Mouse (Mus musculus) heart, embryonic 10.5 days (tissue): ENCODE data around the gene Pttg1ip. TPM values are rescaled to one million over a fixed set of nuclear protein-coding genes. Genes with fewer than 3 reads are reported as not detected.

Source experiments
- DNase-seq: peaks from one replicate; pipeline ENCODE4 v3.0.0-alpha.2; 2017; ENCODE audit warnings: low spot score
- H3K27ac ChIP-seq: fragments of 300-500 bp; sonication (generic); 2 replicates; pipeline ENCODE4 v1.5.1; 2016; ENCODE audit warnings: mild to moderate bottlenecking
- H3K27me3 ChIP-seq: fragments of 300-500 bp; sonication (generic); 2 replicates; pipeline ENCODE4 v1.6.1; 2016; ENCODE audit warnings: mild to moderate bottlenecking; ENCODE audit not compliant: poor library complexity, insufficient read depth, severe bottlenecking
- H3K36me3 ChIP-seq: fragments of 300-500 bp; sonication (generic); 2 replicates; pipeline ENCODE4 v1.6.1; 2016; ENCODE audit warnings: mild to moderate bottlenecking, moderate library complexity
- H3K4me1 ChIP-seq: fragments of 300-500 bp; sonication (generic); 2 replicates; pipeline ENCODE4 v1.6.1; 2016; ENCODE audit warnings: mild to moderate bottlenecking
- H3K4me3 ChIP-seq: fragments of 300-500 bp; sonication (generic); 2 replicates; pipeline ENCODE4 v1.5.1; 2016; ENCODE audit warnings: mild to moderate bottlenecking, moderate library complexity
- H3K9me3 ChIP-seq: fragments of 300-500 bp; sonication (generic); 2 replicates; pipeline ENCODE4 v1.6.1; 2016; ENCODE audit warnings: mild to moderate bottlenecking, moderate library complexity
- WGBS: fragments of 180-500 bp; shearing (Covaris S2); methylation state at CpG from one replicate; pipeline ENCODE4 v1.1.7; 2016; 5-methylcytosine and 5-hydroxymethylcytosine counted together
- microRNA counts: library from miRNA; unstranded; fragments of <30 nt; microRNA quantifications from one replicate; lab custom pipeline; 2017
- microRNA-seq: library from miRNA; unstranded; fragments of <30 nt; microRNA quantifications from one replicate; pipeline ENCODE4, GENCODE M21; 2017
- polyA plus RNA-seq: library from polyadenylated mRNA; unstranded; fragments of >200 nt; fragmentation: Nextera tagmentation; extraction: Ambion mirVana; gene quantifications from 2 replicates; pipeline ENCODE4 v1.2.1, GENCODE M21; 2016

Gene Pttg1ip
- polyA plus RNA-seq, 1 experiment from 2014 or later = 94.9 TPM

DNA sequence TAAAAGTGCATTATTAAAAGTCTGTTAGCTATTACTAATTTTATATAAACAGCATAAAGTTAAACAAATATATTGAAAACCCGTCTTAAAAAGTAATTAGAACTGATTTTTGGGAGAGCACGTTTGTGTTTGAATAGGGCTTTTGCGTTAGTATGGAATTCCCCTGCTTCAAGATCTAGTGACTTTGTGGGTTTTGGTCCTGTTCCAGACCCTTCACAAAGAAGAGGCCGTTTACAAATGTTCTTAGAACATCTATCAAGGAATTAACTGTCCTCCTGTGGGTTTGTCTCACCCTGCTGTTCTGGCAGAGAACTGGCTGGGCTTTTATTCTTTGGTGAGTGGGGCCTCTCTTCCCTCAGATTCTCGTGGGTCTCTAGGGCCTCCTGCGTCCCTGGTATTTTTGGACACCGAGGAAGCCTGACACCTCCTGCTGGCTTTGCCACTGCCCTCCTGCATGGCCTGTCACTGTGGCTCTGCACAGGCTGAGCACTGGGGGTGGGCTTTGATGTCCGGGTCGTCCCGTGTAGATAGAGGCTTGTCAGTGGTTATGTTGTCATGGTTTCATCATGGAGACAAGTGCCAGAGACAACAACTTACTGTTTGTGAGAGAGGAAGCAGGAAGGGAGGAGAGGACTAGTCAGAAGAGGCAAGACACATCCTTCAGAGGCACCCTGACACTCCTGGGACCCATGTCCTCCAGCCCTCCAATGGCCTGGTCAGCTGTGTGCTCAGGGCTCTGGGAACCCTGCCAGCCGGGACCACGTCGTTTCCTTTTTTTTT is 53.1 kb downstream of the Pttg1ip start:
- Histone ChIP-seq H3K27ac (peak overlapping the region; percentile 13; the same call in 1 of the 2 replicates), H3K36me3 (peaks cover 39% of the 10 kb centered on the region), H3K27me3 (no peaks in the 10 kb centered on the region), H3K4me3 (no peak overlapping the region), H3K4me1 (peaks cover 44% of the 10 kb centered on the region), H3K9me3 (no peaks in the 10 kb centered on the region)
- peak; percentile 87 for DNase-seq
- 53% methylated on average over 13 of the region's 13 CpGs for WGBS

GRCm38 (mm10) chr10:77636234-77636922 is 54.9 kb downstream of the Pttg1ip start:
- Histone ChIP-seq H3K27ac (no peak overlapping the region), H3K9me3 (no peaks in the 10 kb centered on the region), H3K36me3 (peaks cover 50% of the 10 kb centered on the region), H3K4me3 (no peak overlapping the region), H3K27me3 (no peaks in the 10 kb centered on the region), H3K4me1 (peaks cover 44% of the 10 kb centered on the region)
- WGBS = 90% methylated on average over 7 of the region's 7 CpGs
- DNase-seq = no peak

DNA sequence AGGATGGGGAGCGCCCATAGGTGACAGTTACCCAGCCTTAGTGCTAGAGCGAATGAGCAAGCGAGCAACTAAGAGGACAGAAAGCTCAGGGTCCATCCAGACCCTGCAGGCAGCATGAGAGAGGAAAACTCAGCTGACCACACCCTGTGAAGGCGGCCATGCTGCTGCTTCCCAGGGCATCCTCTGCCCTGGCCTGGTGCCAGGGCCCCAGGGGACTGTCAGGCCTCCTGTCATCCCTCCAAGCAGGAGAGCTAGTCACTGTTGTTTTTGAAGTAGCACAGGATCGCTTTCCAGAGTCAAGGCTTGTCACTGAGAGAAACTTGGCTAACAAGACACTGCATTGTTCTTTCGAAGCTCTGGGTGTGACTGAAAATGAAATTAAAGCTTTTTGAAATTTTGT is 57.4 kb downstream of the Pttg1ip start:
- no peak for DNase-seq
- Histone ChIP-seq H3K4me3 (no peak overlapping the region), H3K36me3 (peaks cover 51% of the 10 kb centered on the region), H3K27me3 (no peaks in the 10 kb centered on the region), H3K4me1 (peaks cover 42% of the 10 kb centered on the region), H3K27ac (no peak overlapping the region), H3K9me3 (no peaks in the 10 kb centered on the region)
- WGBS = 72% methylated on average over 6 of the region's 6 CpGs

- peaks cover 9% of the 10 kb centered on the region for H3K4me1 ChIP-seq
- H3K9me3 ChIP-seq = no peaks in the 10 kb centered on the region
- peaks cover 70% of the 10 kb centered on the region for H3K36me3 ChIP-seq
- H3K27ac ChIP-seq = no peak overlapping the region
- no peak overlapping the region for H3K4me3 ChIP-seq
- H3K27me3 ChIP-seq = no peaks in the 10 kb centered on the region
- WGBS = 78% methylated on average over 7 of the region's 7 CpGs
- DNase-seq = no peak
These were observed 61.6 kb downstream of the Pttg1ip start for GRCm38 (mm10) chr10:77643160-77643559.

GRCm38 (mm10) chr10:77645571-77645970 is 64.1 kb downstream of the Pttg1ip start:
- Histone ChIP-seq H3K27ac (no peak overlapping the region), H3K9me3 (no peaks in the 10 kb centered on the region), H3K36me3 (peaks cover 63% of the 10 kb centered on the region), H3K4me1 (peaks cover 4% of the 10 kb centered on the region), H3K4me3 (no peak overlapping the region), H3K27me3 (no peaks in the 10 kb centered on the region)
- no peak for DNase-seq
- WGBS = 79% methylated on average over 5 of the region's 5 CpGs

GRCm38 (mm10) chr10:77647461-77647860 is 65.9 kb downstream of the Pttg1ip start:
- 64% methylated on average over 1 of the region's 1 CpGs for WGBS
- H3K4me1 ChIP-seq = peaks cover 4% of the 10 kb centered on the region
- H3K4me3 ChIP-seq = no peak overlapping the region
- H3K36me3 ChIP-seq = peaks cover 46% of the 10 kb centered on the region
- no peak overlapping the region for H3K27ac ChIP-seq
- H3K9me3 ChIP-seq = no peaks in the 10 kb centered on the region
- no peak for DNase-seq
- no peaks in the 10 kb centered on the region for H3K27me3 ChIP-seq

DNA sequence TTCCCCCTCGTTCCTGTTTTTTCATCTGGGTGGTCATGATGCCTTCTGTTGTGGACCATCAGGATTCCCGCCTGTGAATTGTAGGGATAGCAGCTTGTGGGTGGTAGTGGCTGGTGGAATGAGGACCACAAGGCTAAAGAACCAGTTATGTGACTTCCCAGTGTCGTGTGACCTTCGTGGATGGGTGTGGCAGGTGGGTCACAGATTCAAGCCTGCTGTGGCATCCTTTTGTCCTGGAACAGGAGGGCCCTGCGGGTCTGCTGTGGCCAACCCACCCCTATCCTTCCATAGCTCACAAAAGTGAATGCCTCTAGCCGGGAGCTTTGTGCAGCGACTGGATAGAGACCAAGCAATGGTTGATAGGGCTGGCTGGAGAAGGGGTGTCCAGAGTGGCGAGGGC is 66.4 kb downstream of the Pttg1ip start:
- no peaks in the 10 kb centered on the region for H3K9me3 ChIP-seq
- H3K36me3 ChIP-seq = peaks cover 42% of the 10 kb centered on the region
- no peak overlapping the region for H3K4me3 ChIP-seq
- no peak overlapping the region for H3K27ac ChIP-seq
- no peak for DNase-seq
- H3K27me3 ChIP-seq = no peaks in the 10 kb centered on the region
- 82% methylated on average over 8 of the region's 8 CpGs for WGBS
- H3K4me1 ChIP-seq = peaks cover 4% of the 10 kb centered on the region

MicroRNAs encoded within 50 kb of the gene (microRNA counts, 519-probe panel; counts per million panel counts)
- not detected for microRNA mmu-miR-1930 (lab: Ali Mortazavi, UCI)

Small RNAs within 50 kb of the gene (microRNA-seq; reads per million reads assigned to microRNA genes)
- 33.1 reads per million, percentile 39 among the genes with 10 or more reads in this experiment for gene Mir1930

Other genes starting within 250 kb of the Pttg1ip start
- 9.2 and 9.9 TPM in 2 replicates for gene Adarb1, start 163.4 kb upstream of the Pttg1ip start, polyA plus RNA-seq
- 30.7 and 45.6 TPM in 2 replicates for gene Fam207a, start 65.9 kb upstream of the Pttg1ip start, polyA plus RNA-seq
- 2.4 and 3.6 TPM in 2 replicates for gene Itgb2, start 51.5 kb upstream of the Pttg1ip start, polyA plus RNA-seq
- gene Sumo3, start 24.4 kb downstream of the Pttg1ip start, polyA plus RNA-seq = 235 and 306 TPM in 2 replicates
- 2.1 and 2.7 TPM in 2 replicates for gene Gm49325, start 24.5 kb downstream of the Pttg1ip start, polyA plus RNA-seq
- gene Ube2g2, start 40.6 kb downstream of the Pttg1ip start, polyA plus RNA-seq = 83.1 and 92.1 TPM in 2 replicates
- gene Tspear, start 104.8 kb downstream of the Pttg1ip start, polyA plus RNA-seq = 0.14 and 0.38 TPM in 2 replicates
- not detected in 2 replicates for gene Gm19402, start 109.0 kb downstream of the Pttg1ip start, polyA plus RNA-seq
- gene Gm9508, start 115.5 kb downstream of the Pttg1ip start, polyA plus RNA-seq = not detected in 2 replicates
- not detected in 2 replicates for gene Gm10272, start 124.9 kb downstream of the Pttg1ip start, polyA plus RNA-seq
- gene Gm10024, start 129.7 kb downstream of the Pttg1ip start, polyA plus RNA-seq = not detected in 2 replicates
- gene Gm10142, start 134.1 kb downstream of the Pttg1ip start, polyA plus RNA-seq = not detected in 2 replicates
- not detected in 2 replicates for gene Krtap12-1, start 138.9 kb downstream of the Pttg1ip start, polyA plus RNA-seq
- not detected in 2 replicates for gene Gm10100, start 144.8 kb downstream of the Pttg1ip start, polyA plus RNA-seq
- not detected in 2 replicates for gene Gm18596, start 160.9 kb downstream of the Pttg1ip start, polyA plus RNA-seq
- gene Gm9736, start 169.6 kb downstream of the Pttg1ip start, polyA plus RNA-seq = not detected in 2 replicates
- gene Gm3233, start 178.0 kb downstream of the Pttg1ip start, polyA plus RNA-seq = not detected in 2 replicates
- not detected in 2 replicates for gene Gm3238, start 189.6 kb downstream of the Pttg1ip start, polyA plus RNA-seq
- not detected in 2 replicates for gene Gm7138, start 195.2 kb downstream of the Pttg1ip start, polyA plus RNA-seq
- not detected in 2 replicates for gene Gm3250, start 200.8 kb downstream of the Pttg1ip start, polyA plus RNA-seq
- not detected in 2 replicates for gene Gm7137, start 206.5 kb downstream of the Pttg1ip start, polyA plus RNA-seq
- gene Gm9639, start 213.4 kb downstream of the Pttg1ip start, polyA plus RNA-seq = not detected in 2 replicates
- not detected in 2 replicates for gene Gm19668, start 217.4 kb downstream of the Pttg1ip start, polyA plus RNA-seq
- not detected in 2 replicates for gene Gm9507, start 230.1 kb downstream of the Pttg1ip start, polyA plus RNA-seq
- not detected in 2 replicates for gene Gm2696, start 233.0 kb downstream of the Pttg1ip start, polyA plus RNA-seq
- gene Krtap10-4, start 245.4 kb downstream of the Pttg1ip start, polyA plus RNA-seq = not detected in 2 replicates